Mouse (Mus musculus): ENCODE measurements at regions not wholly inside any gene's neighbourhood (a gene's known extent, or its start where the extent isn't known, plus 50 kb on each side); places are given as distances from the start of the nearest gene placed in this dataset.

GRCm38 (mm10) chr6:143402766-143403165 lies 235.7 kb downstream of the Etnk1 start:
- H3K4me3 ChIP-seq (replicated peaks; ENCODE audit: low read length) = no peak overlapping the region
- H3K27me3 ChIP-seq (ENCODE audit: insufficient read depth, low read length) = no peaks in the 10 kb centered on the region
- TF ChIP-seq CTCF (conservative IDR thresholded peaks at IDR 0.05; ENCODE audit: low read length) (no peak), POU5F1 (IDR thresholded peaks at IDR 0.05; ENCODE audit: borderline replicate concordance, low read length) (no peak), NANOG (IDR thresholded peaks at IDR 0.05; ENCODE audit: borderline replicate concordance, low read length) (no peak)
- no peaks in the 10 kb centered on the region for H3K4me1 ChIP-seq (replicated peaks; ENCODE audit: low read depth, low read length)
- H3K36me3 ChIP-seq (ENCODE audit: insufficient read depth, low read length) = no peaks in the 10 kb centered on the region
- no peaks in the 10 kb centered on the region for H3K9me3 ChIP-seq (ENCODE audit: low read length)

DNA sequence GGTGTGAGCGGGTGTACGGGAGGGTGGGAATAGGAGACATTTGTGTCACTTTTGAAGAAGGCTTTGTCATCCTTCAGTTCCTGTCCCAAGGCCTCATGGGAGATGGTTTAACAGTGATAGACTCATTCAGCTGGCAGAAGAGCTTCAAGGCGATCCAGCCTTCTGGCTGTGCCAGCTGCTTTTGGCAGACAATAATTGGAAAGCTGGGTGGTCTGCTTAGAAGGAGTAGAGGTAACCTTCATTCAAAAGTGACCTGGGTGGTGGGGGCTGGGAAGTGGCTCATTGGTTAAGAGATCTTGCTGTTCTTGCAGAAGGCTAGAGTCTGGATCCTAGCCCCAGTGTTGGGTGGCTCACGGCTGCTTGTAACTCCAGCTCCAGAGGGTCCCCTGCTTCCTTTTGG lies 237.5 kb downstream of the Etnk1 start:
- Histone ChIP-seq H3K4me3 (replicated peaks; ENCODE audit: low read length) (no peak overlapping the region), H3K4me1 (replicated peaks; ENCODE audit: low read depth, low read length) (no peaks in the 10 kb centered on the region), H3K36me3 (ENCODE audit: insufficient read depth, low read length) (no peaks in the 10 kb centered on the region), H3K27me3 (ENCODE audit: insufficient read depth, low read length) (no peaks in the 10 kb centered on the region), H3K9me3 (ENCODE audit: low read length) (no peaks in the 10 kb centered on the region)
- TF ChIP-seq NANOG (IDR thresholded peaks at IDR 0.05; ENCODE audit: borderline replicate concordance, low read length) = no peak
- no peak for TF ChIP-seq CTCF (conservative IDR thresholded peaks at IDR 0.05; ENCODE audit: low read length)
- no peak for TF ChIP-seq POU5F1 (IDR thresholded peaks at IDR 0.05; ENCODE audit: borderline replicate concordance, low read length)

DNA sequence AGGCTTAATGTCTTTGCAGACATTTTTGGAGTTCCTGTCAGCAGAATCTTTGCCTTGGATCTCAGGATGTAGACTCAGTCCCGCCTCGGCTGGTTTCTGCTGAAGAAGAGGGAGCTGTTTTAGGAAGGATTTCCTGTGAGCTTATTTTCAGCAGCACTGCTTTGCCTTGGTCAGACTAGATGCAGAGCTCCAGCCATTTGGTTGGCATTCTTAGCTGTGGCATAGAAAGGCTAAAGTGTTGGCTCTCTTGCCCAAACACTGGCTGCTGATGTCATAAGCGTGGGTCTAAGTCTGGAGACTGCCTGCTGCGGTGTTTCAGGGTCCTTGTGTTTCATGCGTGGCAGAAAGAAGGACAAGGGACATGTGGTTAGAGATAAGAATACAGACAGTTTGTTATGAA lies 245.0 kb downstream of the Etnk1 start:
- no peaks in the 10 kb centered on the region; the same call in 1 of the 2 replicates for H3K27me3 ChIP-seq (ENCODE audit: insufficient read depth, low read length)
- no peaks in the 10 kb centered on the region for H3K36me3 ChIP-seq (ENCODE audit: insufficient read depth, low read length)
- H3K4me1 ChIP-seq (replicated peaks; ENCODE audit: low read depth, low read length) = 0 out of 2 replicates have a peak, but pooled peaks cover 4% of the 10 kb centered on the region
- no peak overlapping the region for H3K4me3 ChIP-seq (replicated peaks; ENCODE audit: low read length)
- TF ChIP-seq NANOG (IDR thresholded peaks at IDR 0.05; ENCODE audit: borderline replicate concordance, low read length) (no peak), CTCF (conservative IDR thresholded peaks at IDR 0.05; ENCODE audit: low read length) (no peak), POU5F1 (IDR thresholded peaks at IDR 0.05; ENCODE audit: borderline replicate concordance, low read length) (no peak)
- no peaks in the 10 kb centered on the region; the same call in 1 of the 2 replicates for H3K9me3 ChIP-seq (ENCODE audit: low read length)

GRCm38 (mm10) chr6:143412721-143413120 lies 245.7 kb downstream of the Etnk1 start:
- Histone ChIP-seq H3K36me3 (ENCODE audit: insufficient read depth, low read length) (no peaks in the 10 kb centered on the region), H3K4me1 (replicated peaks; ENCODE audit: low read depth, low read length) (0 out of 2 replicates have a peak, but pooled peaks cover 4% of the 10 kb centered on the region), H3K4me3 (replicated peaks; ENCODE audit: low read length) (no peak overlapping the region), H3K9me3 (ENCODE audit: low read length) (no peaks in the 10 kb centered on the region; the same call in 1 of the 2 replicates), H3K27me3 (ENCODE audit: insufficient read depth, low read length) (no peaks in the 10 kb centered on the region; the same call in 1 of the 2 replicates)
- TF ChIP-seq POU5F1 (IDR thresholded peaks at IDR 0.05; ENCODE audit: borderline replicate concordance, low read length) (no peak), NANOG (IDR thresholded peaks at IDR 0.05; ENCODE audit: borderline replicate concordance, low read length) (no peak), CTCF (conservative IDR thresholded peaks at IDR 0.05; ENCODE audit: low read length) (no peak)

DNA sequence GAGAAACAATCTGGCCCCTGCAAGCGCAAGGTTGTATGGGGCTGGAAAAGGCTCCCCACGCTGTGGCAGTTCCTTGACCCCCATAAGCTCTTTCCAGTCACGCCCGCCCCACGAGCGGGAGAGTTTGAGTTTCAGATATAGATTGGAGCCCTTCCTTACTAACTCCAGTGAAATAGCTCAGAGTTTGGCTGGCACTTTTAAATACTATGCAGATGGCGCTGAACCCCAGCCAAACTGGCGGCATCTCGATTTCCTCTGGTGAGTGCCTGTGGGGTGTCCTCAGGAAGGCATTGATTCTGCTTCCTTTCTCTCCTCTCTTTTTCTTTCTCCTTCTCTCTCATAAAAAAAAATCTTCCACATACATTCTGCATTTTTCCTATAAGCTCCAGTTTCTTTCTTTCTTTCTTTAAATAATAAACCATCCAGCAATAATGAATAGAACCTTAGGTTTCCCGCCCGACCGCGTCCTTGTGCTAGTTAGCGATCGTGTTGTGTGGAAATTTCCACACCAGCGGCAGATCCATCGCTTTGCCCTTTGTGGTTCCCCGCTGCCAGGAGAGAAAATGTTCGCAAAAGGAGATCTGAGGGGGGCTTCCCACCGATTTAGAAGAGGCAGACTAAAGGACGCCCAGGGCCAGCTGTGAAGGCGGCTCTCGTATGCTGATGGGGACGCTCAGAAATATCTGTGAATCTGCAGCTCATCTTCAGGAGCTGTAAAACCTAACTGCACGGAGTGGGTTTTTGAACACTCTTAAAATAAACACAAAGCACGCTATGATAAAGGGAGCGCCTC lies 247.8 kb downstream of the Etnk1 start:
- Histone ChIP-seq H3K27me3 (ENCODE audit: insufficient read depth, low read length) (no peaks in the 10 kb centered on the region; the same call in 1 of the 2 replicates), H3K4me1 (replicated peaks; ENCODE audit: low read depth, low read length) (0 out of 2 replicates have a peak, but pooled peaks cover 4% of the 10 kb centered on the region), H3K4me3 (replicated peaks; ENCODE audit: low read length) (no peak overlapping the region), H3K9me3 (ENCODE audit: low read length) (no peaks in the 10 kb centered on the region; the same call in 1 of the 2 replicates), H3K36me3 (ENCODE audit: insufficient read depth, low read length) (no peaks in the 10 kb centered on the region)
- TF ChIP-seq CTCF (conservative IDR thresholded peaks at IDR 0.05; ENCODE audit: low read length) (no peak), NANOG (IDR thresholded peaks at IDR 0.05; ENCODE audit: borderline replicate concordance, low read length) (no peak), POU5F1 (IDR thresholded peaks at IDR 0.05; ENCODE audit: borderline replicate concordance, low read length) (no peak)

DNA sequence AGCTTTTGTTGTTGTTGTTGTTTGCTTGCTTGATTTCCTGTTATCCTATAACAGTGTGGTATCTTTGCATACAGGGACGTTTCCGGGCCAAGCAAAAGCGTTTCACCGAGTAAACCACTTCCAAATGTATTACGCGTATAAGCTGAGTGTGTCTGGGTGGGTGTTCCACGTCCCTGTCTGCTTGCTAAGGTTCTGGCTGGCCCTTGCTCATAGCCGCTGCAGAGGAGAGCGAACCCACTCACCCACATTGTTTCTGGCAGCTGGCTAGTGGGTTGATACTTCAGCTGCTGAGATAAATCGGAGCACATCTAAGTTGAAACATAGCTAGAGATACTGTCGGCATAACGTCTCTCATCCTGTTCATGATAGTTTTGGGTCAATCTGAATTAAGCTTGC lies 248.4 kb downstream of the Etnk1 start:
- Histone ChIP-seq H3K4me3 (replicated peaks; ENCODE audit: low read length) (no peak overlapping the region), H3K27me3 (ENCODE audit: insufficient read depth, low read length) (no peaks in the 10 kb centered on the region; the same call in 1 of the 2 replicates), H3K4me1 (replicated peaks; ENCODE audit: low read depth, low read length) (0 out of 2 replicates have a peak, but pooled peaks cover 4% of the 10 kb centered on the region), H3K9me3 (ENCODE audit: low read length) (no peaks in the 10 kb centered on the region; the same call in 1 of the 2 replicates), H3K36me3 (ENCODE audit: insufficient read depth, low read length) (no peaks in the 10 kb centered on the region)
- no peak for TF ChIP-seq CTCF (conservative IDR thresholded peaks at IDR 0.05; ENCODE audit: low read length)
- no peak for TF ChIP-seq NANOG (IDR thresholded peaks at IDR 0.05; ENCODE audit: borderline replicate concordance, low read length)
- TF ChIP-seq POU5F1 (IDR thresholded peaks at IDR 0.05; ENCODE audit: borderline replicate concordance, low read length) = no peak

- Histone ChIP-seq H3K36me3 (ENCODE audit: insufficient read depth, low read length) (no peaks in the 10 kb centered on the region), H3K27me3 (ENCODE audit: insufficient read depth, low read length) (no peaks in the 10 kb centered on the region), H3K9me3 (ENCODE audit: low read length) (no peaks in the 10 kb centered on the region; the same call in 1 of the 2 replicates), H3K4me3 (replicated peaks; ENCODE audit: low read length) (no peak overlapping the region), H3K4me1 (replicated peaks; ENCODE audit: low read depth, low read length) (peaks cover 12% of the 10 kb centered on the region; the same call in 1 of the 2 replicates)
- TF ChIP-seq POU5F1 (IDR thresholded peaks at IDR 0.05; ENCODE audit: borderline replicate concordance, low read length) = no peak
- TF ChIP-seq CTCF (conservative IDR thresholded peaks at IDR 0.05; ENCODE audit: low read length) = no peak
- TF ChIP-seq NANOG (IDR thresholded peaks at IDR 0.05; ENCODE audit: borderline replicate concordance, low read length) = no peak
These were observed 252.9 kb downstream of the Etnk1 start for GRCm38 (mm10) chr6:143419872-143420271.

DNA sequence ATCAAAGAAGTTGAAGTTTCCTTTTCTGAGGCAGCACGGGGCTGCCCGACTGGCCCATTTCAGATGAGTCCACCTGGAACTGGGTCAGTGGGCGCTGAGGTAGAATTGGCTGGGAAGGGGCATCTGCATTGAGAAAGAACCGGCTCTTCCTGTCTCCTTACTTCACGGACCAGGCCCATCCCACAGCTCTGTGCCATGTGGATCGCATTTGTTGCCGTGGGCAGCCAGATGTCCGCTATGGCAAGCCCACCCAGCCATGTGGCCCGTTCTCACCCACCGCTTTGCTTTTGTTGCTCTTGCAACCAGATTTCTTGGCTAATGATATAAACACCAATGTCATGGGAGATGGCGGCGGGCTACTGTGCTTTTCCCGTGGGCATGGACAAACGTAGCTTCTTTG lies 256.0 kb downstream of the Etnk1 start:
- Histone ChIP-seq H3K4me3 (replicated peaks; ENCODE audit: low read length) (peak overlapping the region; percentile 67), H3K36me3 (ENCODE audit: insufficient read depth, low read length) (no peaks in the 10 kb centered on the region), H3K27me3 (ENCODE audit: insufficient read depth, low read length) (no peaks in the 10 kb centered on the region), H3K9me3 (ENCODE audit: low read length) (0 out of 2 replicates have a peak, but pooled peaks cover 1% of the 10 kb centered on the region), H3K4me1 (replicated peaks; ENCODE audit: low read depth, low read length) (peaks cover 8% of the 10 kb centered on the region; the same call in 1 of the 2 replicates)
- TF ChIP-seq CTCF (conservative IDR thresholded peaks at IDR 0.05; ENCODE audit: low read length) = no peak
- no peak for TF ChIP-seq POU5F1 (IDR thresholded peaks at IDR 0.05; ENCODE audit: borderline replicate concordance, low read length)
- no peak for TF ChIP-seq NANOG (IDR thresholded peaks at IDR 0.05; ENCODE audit: borderline replicate concordance, low read length)
